Mouse (Mus musculus): ENCODE results near the gene Tgfbr2. TPM values are rescaled to one million over a fixed set of nuclear protein-coding genes. Genes with fewer than 3 reads are reported as not detected.
A peak's percentile ranks its signal among the peaks of the same experiment; 100 is the strongest.
"Not testable (repeated sequence)": the region's sequence is repeated elsewhere in the genome, so short reads cannot be mapped to it uniquely, and the experiment has no call there.

Tgfbr2 gene
- total RNA-seq, 2 experiments from 2014 or later: 10.6 to 12.6 TPM

DNA sequence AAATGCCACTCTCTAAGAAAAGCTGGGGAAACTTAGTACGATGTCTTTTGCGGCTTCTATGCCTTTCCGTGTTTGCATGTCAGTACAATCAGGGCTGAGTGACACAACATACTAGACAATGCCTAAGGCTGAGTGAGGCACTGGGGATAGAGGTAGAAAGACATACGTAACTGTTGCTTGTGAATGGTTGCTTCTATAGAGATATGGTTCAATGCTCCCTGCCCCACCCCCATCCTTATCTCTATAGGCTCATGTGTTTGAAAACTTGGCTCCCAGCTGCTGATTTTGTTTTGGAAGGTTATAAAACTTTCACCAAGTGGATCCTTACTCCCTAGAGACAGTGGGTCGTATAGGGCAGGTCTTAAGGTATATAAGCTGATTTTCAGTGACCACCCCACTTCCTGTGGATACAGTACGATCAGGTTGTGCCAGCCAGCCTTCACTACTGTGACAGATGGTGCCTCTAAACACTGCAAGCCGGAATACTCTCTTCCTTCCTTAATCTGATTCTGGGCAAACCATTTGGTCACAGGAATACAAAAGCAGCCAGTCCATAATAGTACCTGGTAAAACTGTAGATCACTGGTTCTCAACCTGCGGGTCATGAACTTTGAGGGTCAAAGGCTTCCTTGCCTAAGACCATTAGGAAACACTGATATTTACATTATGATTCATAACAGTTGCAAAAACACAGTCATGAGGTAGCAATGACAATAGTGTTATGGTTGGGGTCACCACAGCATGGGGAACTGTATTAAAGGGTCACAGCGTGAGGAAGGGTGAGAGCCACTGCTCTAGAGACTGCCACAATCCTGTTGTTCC, 63.8 kb downstream of the Tgfbr2 start:
- DNase-seq: no peak

DNA sequence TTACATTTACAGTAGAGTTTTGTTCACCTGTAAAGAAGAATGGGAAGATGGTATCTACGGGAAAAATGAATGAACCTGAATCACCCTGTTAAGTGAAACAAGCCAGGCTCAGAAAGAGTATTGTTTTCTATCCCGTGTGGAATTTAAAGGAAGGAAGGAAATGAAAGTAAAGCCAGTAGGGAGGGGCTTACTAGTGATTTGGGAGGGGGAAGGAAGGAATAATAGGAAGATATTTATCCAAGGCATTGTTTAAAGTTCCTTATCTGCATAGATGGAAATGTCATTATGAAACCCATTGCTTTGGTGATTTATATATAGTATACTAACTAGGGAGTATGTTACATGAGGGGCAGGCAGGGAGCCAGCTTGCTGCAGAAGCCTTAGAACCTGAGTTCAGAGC, 66.4 kb downstream of the Tgfbr2 start:
- DNase-seq: no peak

- DNase-seq: no peak
Observed at GRCm38 (mm10) chr9:116104770-116105169, 70.4 kb downstream of the Tgfbr2 start.

DNA sequence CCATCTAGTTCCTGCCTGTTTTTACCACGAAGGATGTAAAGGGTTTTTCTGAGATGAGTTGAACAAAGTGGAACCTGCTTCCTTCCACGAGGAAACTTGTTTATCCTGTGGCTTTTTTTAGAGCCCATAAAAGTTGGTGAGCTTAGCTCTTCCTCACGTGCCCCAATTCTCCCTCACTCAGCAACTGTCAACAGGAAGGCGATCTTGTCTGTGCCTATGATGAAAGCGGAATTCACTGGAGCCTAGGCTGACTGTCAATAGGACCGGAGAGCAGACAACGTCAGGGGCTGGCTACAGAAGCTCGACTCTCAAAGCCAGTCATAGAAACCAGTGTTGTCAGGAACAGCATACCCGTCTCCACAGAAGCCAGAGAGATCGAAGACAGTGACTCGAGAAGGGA, 73.3 kb downstream of the Tgfbr2 start:
- no peak for DNase-seq

DNA sequence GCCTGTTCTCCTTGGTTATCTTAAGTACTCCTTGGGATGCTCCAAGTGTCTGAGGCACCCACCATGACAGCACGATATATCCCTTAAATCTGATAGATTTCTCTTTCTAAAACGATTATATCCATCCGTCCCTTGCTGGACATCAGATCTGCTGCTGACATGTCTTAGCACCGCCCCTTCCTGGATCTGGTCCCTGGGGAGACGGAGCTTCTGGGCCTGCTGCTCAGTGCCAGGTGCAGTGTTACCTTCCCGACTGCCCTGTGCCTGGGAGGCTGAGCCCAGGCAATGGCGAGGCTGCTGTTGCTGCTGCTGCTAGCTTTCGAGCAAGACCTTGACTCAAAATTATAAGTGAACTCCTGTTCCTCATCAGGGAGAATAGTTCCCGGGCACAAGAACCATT, 75.1 kb downstream of the Tgfbr2 start:
- no peak for DNase-seq

- no peak for DNase-seq
Observed at GRCm38 (mm10) chr9:116099596-116099993, 75.6 kb downstream of the Tgfbr2 start.

DNA sequence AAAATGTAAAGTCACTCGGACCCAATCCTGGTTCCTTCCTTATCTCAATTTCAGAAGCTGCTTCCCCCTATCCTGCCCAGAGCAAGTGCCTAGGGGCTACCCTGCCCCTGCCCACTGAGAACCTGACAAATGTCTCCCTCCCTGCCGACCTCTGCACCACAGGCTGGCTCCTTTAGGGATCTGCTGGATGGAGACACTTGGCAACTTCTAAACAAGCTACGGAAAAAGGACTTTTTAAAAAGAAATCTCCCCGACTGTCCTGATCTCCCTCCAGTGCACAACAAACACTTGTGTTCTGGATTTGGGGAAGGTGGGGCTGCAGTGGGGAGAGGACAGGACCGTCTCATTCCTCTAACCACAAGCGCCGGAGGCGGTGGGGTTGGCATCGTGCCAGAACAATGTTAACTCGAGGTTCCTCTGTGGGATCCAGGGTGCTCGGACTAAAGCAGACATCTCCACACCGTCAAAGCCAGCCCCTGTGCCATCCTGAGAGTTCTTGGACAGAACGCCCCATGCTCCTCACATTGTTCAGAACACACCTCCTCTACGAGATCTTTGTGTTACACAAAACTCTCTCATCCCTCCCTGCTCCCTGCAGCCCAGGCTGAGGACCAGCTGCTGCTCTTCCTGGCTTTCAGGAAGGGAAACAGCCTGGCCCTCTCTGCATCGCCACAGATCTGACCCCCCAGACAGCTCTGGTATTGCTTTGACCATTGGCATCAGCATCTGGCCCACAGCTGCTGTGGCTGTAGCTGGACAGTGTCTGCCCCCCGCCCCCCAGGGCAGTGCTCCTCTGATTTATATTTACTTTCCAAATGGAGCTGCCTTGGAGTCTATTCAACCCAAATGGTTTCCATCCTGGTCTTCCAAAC, 76.2 kb downstream of the Tgfbr2 start:
- DNase-seq: no peak

DNA sequence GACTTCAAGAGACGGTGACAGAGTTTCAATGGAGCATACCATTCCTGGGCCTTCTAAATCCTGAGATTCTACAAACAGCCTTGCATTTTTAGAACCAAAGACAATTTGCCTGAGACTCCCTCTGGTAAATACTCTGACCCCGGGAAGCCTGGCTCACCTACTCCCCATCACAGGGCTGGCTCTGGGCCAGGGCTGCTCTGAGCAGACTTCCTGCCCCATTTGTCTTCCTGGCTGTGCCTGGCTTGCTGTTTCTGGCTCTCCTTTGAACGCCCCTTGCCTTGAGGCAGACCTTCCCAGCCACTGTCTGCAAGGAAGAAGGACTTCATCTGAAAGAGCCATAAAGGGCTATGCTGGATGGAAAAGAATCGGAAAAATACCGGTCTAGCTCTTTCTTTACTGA, 83.2 kb downstream of the Tgfbr2 start:
- DNase-seq: no peak

DNA sequence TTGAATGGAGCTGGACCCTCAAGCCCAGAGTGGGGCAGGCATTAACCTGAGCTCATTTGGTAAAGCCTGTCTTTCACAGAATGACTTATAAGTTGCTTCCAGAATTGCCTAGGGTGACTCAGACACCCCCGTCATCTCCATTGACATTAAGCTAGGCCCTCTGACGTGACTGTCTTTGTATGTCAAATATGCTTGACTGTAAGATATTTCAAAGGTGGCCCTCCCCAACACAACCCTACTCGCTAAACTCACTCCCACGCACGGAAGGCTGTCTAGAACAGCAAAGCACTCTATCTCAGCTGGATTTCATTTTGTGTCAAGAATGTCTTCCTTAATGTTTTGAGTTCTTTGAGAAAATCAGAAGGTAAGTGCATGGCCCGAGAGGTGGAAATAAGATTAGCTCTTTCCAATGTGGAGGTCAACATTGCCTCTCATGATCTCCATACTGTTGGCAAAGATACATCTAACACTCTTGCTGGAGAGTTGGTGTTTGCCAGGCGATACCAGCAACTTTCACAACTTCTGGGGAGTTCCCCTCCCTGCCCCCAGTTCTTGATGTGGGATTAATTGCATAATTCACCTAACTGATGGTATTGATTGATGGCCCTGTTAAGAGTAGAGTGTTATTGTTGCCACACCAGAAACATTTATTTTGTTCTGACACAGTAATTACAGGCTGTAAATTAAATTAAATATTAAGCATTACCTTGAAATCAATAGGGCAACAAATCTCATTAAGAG, 83.9 kb downstream of the Tgfbr2 start:
- DNase-seq: no peak

DNA sequence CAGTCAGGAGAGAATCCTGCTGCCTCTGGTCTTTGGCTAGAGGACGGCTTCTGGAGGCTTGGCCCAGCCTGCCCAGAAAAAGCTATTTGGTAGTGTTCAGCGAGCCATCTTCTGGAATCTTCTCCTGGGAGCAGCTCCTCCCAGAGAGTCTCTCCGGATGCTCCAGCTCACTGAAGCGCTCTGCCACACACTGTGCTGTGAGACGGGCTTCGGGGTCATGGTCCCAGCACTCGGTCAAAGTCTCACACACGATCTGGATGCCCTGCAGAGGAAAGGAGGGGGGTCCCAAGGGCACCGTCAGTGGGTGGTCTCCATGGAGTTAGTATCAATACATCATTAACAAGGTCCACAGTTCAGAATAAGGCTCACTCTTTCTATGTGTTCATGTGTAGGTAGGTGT, 84.9 kb downstream of the Tgfbr2 start:
- no peak for DNase-seq

GRCm38 (mm10) chr9:116088912-116089311, 86.2 kb downstream of the Tgfbr2 start:
- no peak for DNase-seq

GRCm38 (mm10) chr9:116087880-116088279, 87.3 kb downstream of the Tgfbr2 start:
- peak; percentile 42 to 59 for DNase-seq

- no peak for DNase-seq
Observed at GRCm38 (mm10) chr9:116087263-116087662, 87.9 kb downstream of the Tgfbr2 start.

- no peak for DNase-seq
Observed at GRCm38 (mm10) chr9:116085999-116086398, 89.2 kb downstream of the Tgfbr2 start.

DNA sequence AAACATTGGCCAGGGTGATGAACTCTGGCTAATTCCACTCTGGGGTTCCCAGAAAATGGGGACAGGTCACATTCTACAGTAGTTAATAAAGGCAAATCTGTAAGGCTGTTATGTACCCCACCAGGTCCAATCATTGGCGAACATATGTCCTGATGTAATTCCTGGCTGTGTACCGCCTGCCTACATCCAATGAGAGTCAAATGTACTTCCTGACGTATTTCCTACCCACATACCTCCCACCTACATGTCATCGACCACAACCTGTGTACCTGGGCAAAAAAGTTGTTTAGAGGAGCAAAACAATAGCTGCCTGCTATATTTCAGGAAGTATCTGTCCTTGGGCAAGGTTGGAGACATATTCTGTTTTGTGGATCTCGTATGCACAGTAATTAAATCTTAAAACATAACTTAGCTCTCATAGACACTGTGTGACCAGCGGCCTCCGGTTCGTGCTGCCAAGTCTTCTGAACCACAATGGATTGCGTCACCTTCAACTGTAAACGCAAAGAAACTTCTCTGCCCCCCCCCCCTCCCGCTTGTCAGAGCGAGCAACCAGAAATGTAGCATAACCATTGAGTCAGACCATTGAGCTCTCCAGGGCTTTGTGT, 90.7 kb downstream of the Tgfbr2 start:
- DNase-seq: no peak

GRCm38 (mm10) chr9:116083726-116084323, 91.3 kb downstream of the Tgfbr2 start:
- DNase-seq: no peak

- no peak for DNase-seq
Observed at GRCm38 (mm10) chr9:116083300-116083699, 91.9 kb downstream of the Tgfbr2 start.

DNA sequence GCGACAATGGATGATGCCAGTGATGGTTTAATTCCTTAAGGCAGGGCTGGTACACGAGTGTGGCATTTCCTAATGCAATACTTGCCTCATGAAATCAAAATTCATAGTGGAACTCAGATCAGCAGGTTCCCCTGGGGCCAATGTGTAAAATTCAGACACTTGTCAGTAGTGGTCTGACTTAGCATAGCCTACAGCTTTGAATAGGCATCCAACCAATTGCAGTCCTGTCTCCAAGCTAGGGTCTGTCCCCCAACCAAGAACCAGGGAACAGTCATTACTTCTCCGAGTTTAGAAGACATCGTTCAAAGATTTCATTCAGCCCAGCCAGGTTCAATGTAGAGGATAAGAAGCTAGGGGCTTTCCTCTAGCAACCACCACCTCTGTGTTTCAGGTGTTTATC, 93.4 kb downstream of the Tgfbr2 start:
- no peak for DNase-seq

GRCm38 (mm10) chr9:116077419-116077818, 97.7 kb downstream of the Tgfbr2 start:
- no peak for DNase-seq

GRCm38 (mm10) chr9:116076946-116077345, 98.2 kb downstream of the Tgfbr2 start:
- no peak for DNase-seq

GRCm38 (mm10) chr9:116076163-116076562, 99.0 kb downstream of the Tgfbr2 start:
- no peak for DNase-seq

GRCm38 (mm10) chr9:116071561-116071960, 103.6 kb downstream of the Tgfbr2 start:
- DNase-seq: not testable (repeated sequence)

Measured in layer of hippocampus, postnatal 36 days (tissue).